Mouse (Mus musculus): Measurements from ENCODE around the gene Ikbkg.
"Not testable (repeated sequence)": the region's sequence is repeated elsewhere in the genome, so short reads cannot be mapped to it uniquely, and the experiment has no call there.

Ikbkg gene

DNA sequence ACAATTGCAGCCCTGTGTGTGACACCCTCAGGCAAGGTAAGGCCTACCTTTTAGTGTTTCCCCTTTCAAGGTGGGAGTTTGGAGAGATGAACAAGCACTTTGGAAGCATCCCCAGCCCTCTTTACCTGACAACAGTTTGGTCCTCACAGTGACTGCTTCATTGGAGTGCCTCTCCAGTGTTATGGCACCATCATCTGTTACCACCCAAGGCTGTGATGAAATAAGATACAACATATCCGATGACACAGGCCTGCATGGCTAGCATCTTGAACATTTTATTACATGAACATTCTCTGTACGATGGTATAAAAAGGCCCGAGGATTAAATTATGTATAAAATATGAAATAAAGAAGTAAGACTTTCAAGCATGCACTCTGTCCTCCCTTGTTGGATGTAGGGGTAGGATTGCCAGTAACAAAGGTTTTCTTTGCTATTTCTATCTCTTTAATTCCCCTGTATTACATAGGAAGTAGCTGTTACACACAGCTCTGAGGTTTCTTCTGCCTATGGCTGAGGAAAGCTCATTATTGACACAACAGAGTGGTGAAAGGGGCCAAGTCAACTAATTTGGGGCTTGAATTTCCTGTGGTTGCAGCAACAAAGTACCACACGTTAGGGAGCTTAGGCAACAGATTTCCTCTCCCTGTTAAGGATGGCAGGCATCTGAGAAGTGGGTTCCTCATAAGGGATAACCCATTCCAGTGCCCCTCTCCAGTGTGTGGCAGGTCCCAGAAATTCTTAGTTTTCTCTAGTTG, 58.2 kb downstream of the Ikbkg start:
- DNase-seq (ENCODE audit: low spot score): no peak

DNA sequence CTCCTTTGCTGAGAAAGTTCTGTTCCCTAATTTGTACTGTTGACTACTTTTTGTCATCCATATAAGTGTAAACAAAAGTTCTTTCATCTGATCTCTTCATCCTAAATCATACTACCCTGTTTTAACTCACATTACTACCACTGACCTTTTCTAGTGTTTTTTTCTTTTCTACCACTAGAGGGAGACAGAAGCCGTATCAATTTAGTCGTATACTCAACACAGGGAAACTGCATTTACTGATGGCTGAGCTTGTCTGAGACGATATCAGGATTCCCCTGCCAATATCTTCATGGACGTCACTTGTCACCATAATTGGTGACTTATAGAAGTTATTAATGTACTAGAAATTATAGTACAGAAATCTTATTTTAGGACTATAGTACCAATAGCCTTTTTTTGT, 59.7 kb downstream of the Ikbkg start:
- no peak for DNase-seq (ENCODE audit: low spot score)

DNA sequence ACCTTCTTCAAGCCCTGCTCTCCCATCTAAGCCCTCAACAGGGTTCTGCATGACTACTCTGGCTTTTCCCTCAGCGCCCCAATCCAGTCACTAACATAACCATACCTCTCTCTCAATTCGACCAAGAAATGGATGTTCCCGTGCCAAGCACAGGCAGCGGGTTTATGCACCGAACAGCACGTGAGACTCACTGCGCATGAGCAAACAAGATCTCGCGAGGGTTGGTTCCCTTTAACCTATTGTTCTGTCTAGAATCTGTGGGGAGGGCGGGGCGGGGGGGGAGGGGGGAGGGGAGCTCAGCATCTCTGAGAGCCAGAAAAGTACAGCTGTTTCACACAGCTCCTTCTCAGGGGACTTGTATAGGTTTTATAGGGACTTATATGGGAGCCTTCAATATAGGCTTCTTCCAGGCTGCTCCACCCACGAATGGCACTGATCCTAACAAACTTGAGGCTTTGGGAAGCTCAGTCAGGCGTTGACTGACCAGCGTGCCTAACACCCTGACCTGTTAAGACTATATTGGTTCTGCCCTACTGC, 88.3 kb downstream of the Ikbkg start, which contains the start of gene Gm6880:
Gene Gm6880, minus strand, starts transcription at position 51 of the 537 bp plus-strand sequence.
- DNase-seq (ENCODE audit: low spot score): not testable (repeated sequence)

DNA sequence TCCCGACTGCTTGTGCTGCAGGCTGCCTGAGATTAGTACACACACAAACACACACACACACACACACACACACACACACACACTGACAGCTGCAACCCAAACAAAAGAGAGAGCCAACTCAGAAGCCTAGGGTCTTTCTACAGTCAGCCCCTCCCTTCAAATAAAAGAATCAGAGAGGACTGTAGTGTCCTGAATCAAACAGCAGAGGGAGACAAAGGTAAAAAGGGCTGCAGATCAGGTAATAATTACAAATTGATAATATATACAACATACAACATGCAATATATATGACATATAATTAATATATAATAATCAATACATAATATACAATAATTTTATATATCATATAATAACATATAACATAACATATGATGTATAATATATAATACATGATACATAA, 104.0 kb downstream of the Ikbkg start:
- no peak for DNase-seq (ENCODE audit: low spot score)
